Mouse (Mus musculus) CD4-positive, CD25-positive, alpha-beta regulatory T cell, adult 4 months (primary cell): ENCODE results near the gene Slc41a2. TPM values are rescaled to one million over a fixed set of nuclear protein-coding genes. Genes with fewer than 3 reads are reported as not detected.

Experiments used
- ATAC-seq: one replicate; pipeline ENCODE4 v1.8.0; 2017
- polyA plus RNA-seq, 2 experiments: library from polyadenylated mRNA; unstranded; fragments of 100-300 nt; shearing (Covaris generic); gene quantifications; one replicate each; pipeline ENCODE4 v1.2.1; 2017

The Slc41a2 gene
- polyA plus RNA-seq, 2 experiments from 2014 or later, result 2.0 TPM; not detected in 1

GRCm38 (mm10) chr10:83301687-83302086 lies 36.0 kb downstream of the Slc41a2 start:
- ATAC-seq, result no peak

GRCm38 (mm10) chr10:83301054-83301453 lies 36.6 kb downstream of the Slc41a2 start:
- no peak for ATAC-seq

- ATAC-seq, result no peak
Observed at GRCm38 (mm10) chr10:83297017-83297416, 40.7 kb downstream of the Slc41a2 start.

GRCm38 (mm10) chr10:83294746-83295145 lies 42.9 kb downstream of the Slc41a2 start:
- ATAC-seq, result no peak

GRCm38 (mm10) chr10:83293352-83293751 lies 44.3 kb downstream of the Slc41a2 start:
- no peak for ATAC-seq

GRCm38 (mm10) chr10:83291731-83292130 lies 46.0 kb downstream of the Slc41a2 start:
- no peak for ATAC-seq

GRCm38 (mm10) chr10:83287828-83288227 lies 49.9 kb downstream of the Slc41a2 start:
- no peak for ATAC-seq

GRCm38 (mm10) chr10:83286399-83286798 lies 51.3 kb downstream of the Slc41a2 start:
- no peak for ATAC-seq

GRCm38 (mm10) chr10:83285724-83286256 lies 51.9 kb downstream of the Slc41a2 start:
- no peak for ATAC-seq

- no peak for ATAC-seq
Observed at GRCm38 (mm10) chr10:83284916-83285315, 52.8 kb downstream of the Slc41a2 start.

GRCm38 (mm10) chr10:83266731-83267130 lies 71.0 kb downstream of the Slc41a2 start:
- no peak for ATAC-seq

GRCm38 (mm10) chr10:83266241-83266640 lies 71.4 kb downstream of the Slc41a2 start:
- no peak for ATAC-seq

- no peak for ATAC-seq
Observed at GRCm38 (mm10) chr10:83264680-83265079, 73.0 kb downstream of the Slc41a2 start.

- no peak for ATAC-seq
Observed at GRCm38 (mm10) chr10:83264056-83264455, 73.6 kb downstream of the Slc41a2 start.

- ATAC-seq, result no peak
Observed at GRCm38 (mm10) chr10:83261264-83261663, 76.4 kb downstream of the Slc41a2 start.

GRCm38 (mm10) chr10:83251377-83251776 lies 86.3 kb downstream of the Slc41a2 start:
- ATAC-seq, result no peak

- no peak for ATAC-seq
Observed at GRCm38 (mm10) chr10:83248036-83248435, 89.6 kb downstream of the Slc41a2 start.

GRCm38 (mm10) chr10:83245720-83246119 lies 92.0 kb downstream of the Slc41a2 start:
- ATAC-seq, result no peak

GRCm38 (mm10) chr10:83244131-83244530 lies 93.6 kb downstream of the Slc41a2 start:
- no peak for ATAC-seq

- ATAC-seq, result no peak
Observed at GRCm38 (mm10) chr10:83242106-83242686, 95.5 kb downstream of the Slc41a2 start.

GRCm38 (mm10) chr10:83234391-83234790 lies 103.3 kb downstream of the Slc41a2 start:
- ATAC-seq, result no peak

GRCm38 (mm10) chr10:83233967-83234366 lies 103.7 kb downstream of the Slc41a2 start:
- ATAC-seq, result no peak

GRCm38 (mm10) chr10:83228626-83229025 lies 109.1 kb downstream of the Slc41a2 start:
- ATAC-seq, result no peak

GRCm38 (mm10) chr10:83224999-83225398 lies 112.7 kb downstream of the Slc41a2 start:
- ATAC-seq, result no peak

- ATAC-seq, result no peak
Observed at GRCm38 (mm10) chr10:83220847-83221246, 116.8 kb downstream of the Slc41a2 start.
